Mouse (Mus musculus): ENCODE results near the gene Cdx4.

DNA sequence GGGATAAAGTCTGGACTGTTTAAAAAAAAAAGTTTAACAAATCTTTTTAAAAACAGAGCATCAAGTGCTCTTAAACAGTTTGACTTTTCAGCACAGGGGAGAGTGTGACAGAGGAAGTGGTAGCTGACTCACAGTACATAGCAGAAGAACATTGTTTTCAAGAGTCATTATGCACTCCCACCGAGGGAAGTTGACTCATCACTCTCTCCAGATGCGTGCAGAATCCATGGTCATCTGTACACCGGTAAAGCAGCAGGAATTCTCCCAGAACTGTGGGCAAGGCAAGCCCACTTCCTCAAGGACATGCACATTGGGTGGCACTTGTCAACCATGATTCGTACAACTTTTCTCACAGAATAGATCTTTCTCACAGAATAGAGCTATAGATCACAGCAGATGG lies 22.3 kb upstream of the Cdx4 start:
- TF ChIP-seq POLR2A (IDR thresholded peaks at IDR 0.05; ENCODE audit: control insufficient read depth, extremely low read depth, insufficient read depth, low read length, poor library complexity) (no peak), CTCF (IDR thresholded peaks at IDR 0.05; ENCODE audit: borderline replicate concordance, control insufficient read depth, extremely low read depth, insufficient read depth, low read length, poor library complexity) (no peak)

Data from thymus, adult 2 months (tissue).